Mouse (Mus musculus) midbrain, embryonic 14.5 days (tissue): Measurements from ENCODE around the gene Heatr5b. TPM values are rescaled to one million over a fixed set of nuclear protein-coding genes. Genes with fewer than 3 reads are reported as not detected.
"Not testable (repeated sequence)": the region's sequence is repeated elsewhere in the genome, so short reads cannot be mapped to it uniquely, and the experiment has no call there.

Experiments used
- ATAC-seq: fragments of 200-750 bp; cut with Nextera tagmentation; 2 replicates; pipeline ENCODE4 v1.8.0; 2017; ENCODE audit warnings: moderate number of reproducible peaks, moderate library complexity; ENCODE audit not compliant: low FRiP score, low TSS enrichment
- DNase-seq: peaks from one replicate; pipeline ENCODE4 v3.0.0-alpha.2; 2015
- H3K27ac ChIP-seq: fragments of 300-500 bp; sonication (generic); replicated peaks from 2 replicates; pipeline ENCODE4 v1.5.1; 2014; ENCODE audit warnings: mild to moderate bottlenecking, low read depth, low read length, moderate library complexity
- H3K27me3 ChIP-seq: fragments of 300-500 bp; sonication (generic); 2 replicates; pipeline ENCODE4 v1.6.1; 2014; ENCODE audit warnings: low read length, control low read depth, mixed read lengths; ENCODE audit not compliant: control insufficient read depth, insufficient read depth
- H3K36me3 ChIP-seq: fragments of 300-500 bp; sonication (generic); 2 replicates; pipeline ENCODE4 v1.6.1; 2014; ENCODE audit warnings: low read length, control low read depth; ENCODE audit not compliant: control insufficient read depth, insufficient read depth
- H3K4me1 ChIP-seq: fragments of 300-500 bp; sonication (generic); 2 replicates; pipeline ENCODE4 v1.6.1; 2014; ENCODE audit warnings: mild to moderate bottlenecking, antibody characterized with exemption, low read length, control low read depth; ENCODE audit not compliant: control insufficient read depth, insufficient read depth
- H3K4me2 ChIP-seq: fragments of 300-500 bp; sonication (generic); 2 replicates; pipeline ENCODE4 v1.6.1; 2014; ENCODE audit warnings: mild to moderate bottlenecking, low read length, moderate library complexity
- H3K4me3 ChIP-seq: fragments of 300-500 bp; sonication (generic); replicated peaks from 2 replicates; pipeline ENCODE4 v1.5.1; 2014; ENCODE audit warnings: low read depth, low read length
- H3K9ac ChIP-seq: fragments of 300-500 bp; sonication (generic); replicated peaks from 2 replicates; pipeline ENCODE4 v1.6.1; 2014; ENCODE audit warnings: mild to moderate bottlenecking, low read length, moderate library complexity
- H3K9me3 ChIP-seq: fragments of 300-500 bp; sonication (generic); 2 replicates; pipeline ENCODE4 v1.6.1; 2016; ENCODE audit warnings: low read length, control low read depth, mixed read lengths; ENCODE audit not compliant: control insufficient read depth
- WGBS: fragments of 180-500 bp; shearing (Covaris S2); extraction: QIAGEN DNeasy Blood & Tissue Kit; methylation state at CpG from one replicate; pipeline ENCODE4 v1.1.7; 2014; 5-methylcytosine and 5-hydroxymethylcytosine counted together
- polyA plus RNA-seq: library from polyadenylated mRNA; unstranded; fragments of >200 nt; fragmentation: Nextera tagmentation; extraction: Ambion mirVana; gene quantifications from 2 replicates; pipeline ENCODE4 v1.2.1, GENCODE M21; 2014

The Heatr5b gene
- polyA plus RNA-seq, 1 experiment from 2014 or later = 21.1 TPM

DNA sequence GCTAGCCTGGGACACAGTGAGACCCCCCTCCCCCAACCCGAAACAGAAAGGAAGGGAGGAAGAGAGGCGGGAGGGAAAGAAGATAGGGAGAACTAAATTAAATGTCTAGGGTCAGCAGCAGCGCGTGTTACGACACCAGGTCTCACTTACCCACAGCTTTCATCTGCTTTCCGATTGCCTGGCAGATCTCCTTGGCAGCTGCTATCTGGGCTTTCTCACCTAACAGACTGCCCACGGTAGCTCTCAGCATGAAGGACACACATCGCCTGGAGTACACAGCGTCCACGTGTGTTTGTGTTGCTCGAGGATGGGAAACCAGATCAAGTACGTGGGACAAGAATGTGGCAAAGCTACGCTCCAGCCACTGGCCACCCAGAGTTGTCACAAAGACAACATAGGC, 10.8 kb downstream of the Heatr5b start:
- no peak overlapping the region for H3K4me2 ChIP-seq
- H3K27me3 ChIP-seq = no peaks in the 10 kb centered on the region
- 94% methylated on average over 13 of the region's 13 CpGs for WGBS
- ATAC-seq (no peak), DNase-seq (no peak)
- H3K4me3 ChIP-seq = no peak overlapping the region
- H3K27ac ChIP-seq = no peak overlapping the region
- H3K36me3 ChIP-seq = peaks cover 86% of the 10 kb centered on the region
- H3K9me3 ChIP-seq = no peaks in the 10 kb centered on the region
- H3K4me1 ChIP-seq = no peaks in the 10 kb centered on the region
- H3K9ac ChIP-seq = no peak overlapping the region

DNA sequence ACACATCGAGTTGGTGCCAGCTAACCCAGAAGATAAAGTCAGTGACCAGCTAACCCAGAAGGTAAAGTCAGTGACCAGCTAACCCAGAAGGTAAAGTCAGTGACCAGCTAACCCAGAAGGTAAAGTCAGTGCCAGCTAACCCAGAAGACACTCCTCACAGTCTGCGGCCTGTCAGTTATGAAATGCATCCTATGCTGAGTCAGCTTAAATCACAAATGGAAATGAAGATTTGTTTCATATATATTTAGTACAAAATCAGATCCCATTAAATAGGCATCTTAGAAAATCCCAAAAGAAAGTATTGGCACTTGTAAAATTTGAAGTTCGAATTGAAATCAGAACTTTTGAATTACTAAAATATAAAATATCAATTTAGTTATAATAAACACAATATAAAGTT, 25.6 kb downstream of the Heatr5b start:
- ATAC-seq = no peak
- H3K27ac ChIP-seq = no peak overlapping the region
- 93% methylated on average over 3 of the region's 3 CpGs for WGBS

GRCm38 (mm10) chr17:78809019-78809418, 26.1 kb downstream of the Heatr5b start:
- Histone ChIP-seq H3K4me1 (no peaks in the 10 kb centered on the region), H3K36me3 (peaks cover 60% of the 10 kb centered on the region), H3K9me3 (no peaks in the 10 kb centered on the region), H3K27ac (no peak overlapping the region), H3K9ac (no peak overlapping the region), H3K4me3 (no peak overlapping the region), H3K4me2 (no peak overlapping the region), H3K27me3 (no peaks in the 10 kb centered on the region)
- peak; percentile 60 for DNase-seq
- no peak for ATAC-seq

More for the DNA sequence above, 25.6 kb downstream of the Heatr5b start:
- Histone ChIP-seq H3K4me2 (no peak overlapping the region), H3K36me3 (peaks cover 62% of the 10 kb centered on the region), H3K9ac (no peak overlapping the region), H3K4me1 (no peaks in the 10 kb centered on the region), H3K4me3 (no peak overlapping the region), H3K9me3 (no peaks in the 10 kb centered on the region), H3K27me3 (no peaks in the 10 kb centered on the region)
- DNase-seq = no peak

- Histone ChIP-seq H3K36me3 (peaks cover 87% of the 10 kb centered on the region), H3K4me2 (no peak overlapping the region), H3K9ac (no peak overlapping the region), H3K27me3 (no peaks in the 10 kb centered on the region), H3K4me1 (no peaks in the 10 kb centered on the region), H3K27ac (no peak overlapping the region), H3K4me3 (no peak overlapping the region), H3K9me3 (no peaks in the 10 kb centered on the region)
- WGBS = 94% methylated on average over 1 of the region's 1 CpGs
- no peak for ATAC-seq
- DNase-seq = no peak
Measured at GRCm38 (mm10) chr17:78797222-78797621, 37.9 kb downstream of the Heatr5b start.

DNA sequence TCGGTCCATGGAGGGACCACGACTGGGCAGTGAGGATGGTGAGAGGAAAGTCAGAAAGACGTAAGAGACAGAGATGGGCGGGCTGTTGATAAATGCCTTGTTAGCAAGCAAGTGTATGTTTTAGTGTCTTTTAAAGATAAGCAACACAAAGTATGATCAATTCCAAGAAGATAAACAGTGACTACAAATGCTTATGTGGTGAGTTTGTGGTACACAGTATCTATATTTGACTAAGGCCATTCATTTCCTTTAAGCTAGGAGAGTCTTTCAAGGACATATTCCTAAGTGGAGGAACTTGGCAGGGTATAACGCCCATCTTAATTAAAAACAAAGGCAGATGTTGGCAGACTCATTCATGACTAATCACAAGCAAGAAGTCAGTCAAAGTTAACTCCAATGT, 40.8 kb downstream of the Heatr5b start:
- DNase-seq (no peak), ATAC-seq (no peak)
- Histone ChIP-seq H3K9me3 (no peaks in the 10 kb centered on the region), H3K27ac (no peak overlapping the region), H3K9ac (no peak overlapping the region), H3K4me2 (no peak overlapping the region), H3K4me3 (no peak overlapping the region), H3K36me3 (peaks cover 79% of the 10 kb centered on the region), H3K27me3 (no peaks in the 10 kb centered on the region), H3K4me1 (no peaks in the 10 kb centered on the region)
- WGBS = 90% methylated on average over 5 of the region's 5 CpGs

DNA sequence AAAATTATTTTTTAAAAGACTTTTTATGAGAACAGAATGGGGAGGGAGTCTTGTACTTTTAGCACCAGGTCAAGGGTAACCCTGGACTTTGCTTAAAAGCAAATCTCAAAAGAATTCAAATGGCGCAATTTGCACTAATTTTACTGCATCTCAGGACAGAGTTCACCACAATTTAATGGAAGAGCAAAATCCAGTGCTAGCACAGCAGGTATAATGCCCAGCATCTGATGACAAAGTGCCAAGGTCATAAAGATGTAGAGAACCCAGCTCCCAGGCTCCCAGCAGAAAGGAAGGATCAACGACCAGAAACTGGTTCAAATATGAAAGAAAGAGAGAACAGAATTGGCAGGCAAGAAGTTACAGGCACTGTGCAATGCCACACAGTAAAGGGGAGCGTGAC, 43.0 kb downstream of the Heatr5b start:
- peaks cover 61% of the 10 kb centered on the region for H3K36me3 ChIP-seq
- H3K4me2 ChIP-seq = no peak overlapping the region
- DNase-seq (no peak), ATAC-seq (no peak)
- no peak overlapping the region for H3K4me3 ChIP-seq
- no peaks in the 10 kb centered on the region for H3K27me3 ChIP-seq
- H3K4me1 ChIP-seq = no peaks in the 10 kb centered on the region
- no peak overlapping the region for H3K9ac ChIP-seq
- H3K9me3 ChIP-seq = no peaks in the 10 kb centered on the region
- H3K27ac ChIP-seq = no peak overlapping the region
- 90% methylated on average over 3 of the region's 3 CpGs for WGBS

- DNase-seq (no peak), ATAC-seq (no peak)
- H3K4me1 ChIP-seq = no peaks in the 10 kb centered on the region
- no peak overlapping the region for H3K9ac ChIP-seq
- no peaks in the 10 kb centered on the region for H3K27me3 ChIP-seq
- WGBS = 98% methylated on average over 3 of the region's 3 CpGs
- no peak overlapping the region for H3K4me3 ChIP-seq
- H3K9me3 ChIP-seq = no peaks in the 10 kb centered on the region
- no peak overlapping the region for H3K27ac ChIP-seq
- peaks cover 58% of the 10 kb centered on the region for H3K36me3 ChIP-seq
- no peak overlapping the region for H3K4me2 ChIP-seq
Measured at GRCm38 (mm10) chr17:78791690-78792070, 43.5 kb downstream of the Heatr5b start.

DNA sequence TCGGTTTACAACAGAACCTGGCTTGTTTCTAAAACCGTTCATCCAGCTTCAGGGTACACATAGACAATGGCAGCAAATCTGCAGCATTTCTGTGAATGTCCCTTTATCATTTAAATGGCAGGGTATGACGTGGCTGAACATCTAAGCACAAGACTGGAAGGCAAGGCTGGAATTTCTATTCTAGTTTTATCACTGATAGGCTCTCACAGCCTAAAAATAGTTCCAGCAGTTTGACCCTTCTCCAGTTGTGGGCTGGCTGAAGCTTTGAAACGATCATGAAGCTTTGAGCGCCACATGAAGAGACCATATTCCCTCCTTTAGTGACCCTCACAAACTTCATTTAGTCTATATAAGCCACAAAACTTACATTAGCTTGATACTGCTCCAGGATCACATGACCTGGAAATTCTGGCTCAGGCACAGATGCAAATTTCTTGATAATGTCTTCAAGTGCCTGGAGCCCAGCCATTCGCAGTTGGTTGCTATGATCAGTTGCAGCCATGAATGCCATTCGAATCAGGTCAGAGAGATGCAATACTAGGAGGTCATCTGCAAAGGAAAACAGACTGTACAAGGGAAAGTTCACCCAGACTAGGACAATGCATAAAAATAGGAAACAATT, 44.0 kb downstream of the Heatr5b start:
- 80% methylated on average over 7 of the region's 7 CpGs for WGBS
- H3K4me3 ChIP-seq = no peak overlapping the region
- H3K9ac ChIP-seq = no peak overlapping the region
- no peaks in the 10 kb centered on the region for H3K4me1 ChIP-seq
- peaks cover 53% of the 10 kb centered on the region for H3K36me3 ChIP-seq
- H3K9me3 ChIP-seq = no peaks in the 10 kb centered on the region
- ATAC-seq (no peak), DNase-seq (no peak)
- no peak overlapping the region for H3K27ac ChIP-seq
- no peak overlapping the region for H3K4me2 ChIP-seq
- H3K27me3 ChIP-seq = no peaks in the 10 kb centered on the region

DNA sequence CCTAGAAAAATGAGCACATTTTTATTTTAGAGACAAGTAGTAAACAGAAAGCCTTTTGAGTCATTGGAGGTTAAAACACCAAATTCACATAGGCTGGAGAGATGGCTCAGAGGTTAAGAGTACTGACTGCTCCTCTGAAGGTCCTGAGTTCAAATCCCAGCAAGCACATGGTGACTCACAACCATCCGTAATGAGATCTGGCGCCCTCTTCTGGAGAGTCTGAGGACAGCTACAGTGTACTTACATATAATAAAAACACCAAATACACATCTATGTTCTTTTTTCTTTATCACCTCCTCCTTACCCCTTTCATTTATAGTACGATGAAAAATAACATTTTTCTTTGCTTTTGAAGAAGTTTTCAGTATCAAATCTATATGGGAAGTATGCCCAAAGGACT, 46.9 kb downstream of the Heatr5b start:
- H3K9me3 ChIP-seq, ATAC-seq, H3K27ac ChIP-seq, H3K4me1 ChIP-seq, H3K27me3 ChIP-seq, H3K4me3 ChIP-seq, H3K4me2 ChIP-seq, H3K9ac ChIP-seq, DNase-seq: not testable (repeated sequence)
- 75% methylated on average over 3 of the region's 3 CpGs for WGBS
- peaks cover 34% of the 10 kb centered on the region for H3K36me3 ChIP-seq
